Mouse (Mus musculus): ENCODE measurements around the gene Rftn1.

The Rftn1 gene

GRCm38 (mm10) chr17:50020211-50021001, 170.1 kb downstream of the Rftn1 start:
- DNase-seq = peak; percentile 10

- no peak for DNase-seq
Measured at GRCm38 (mm10) chr17:50019819-50020210, 170.7 kb downstream of the Rftn1 start.

GRCm38 (mm10) chr17:50019090-50019489, 171.4 kb downstream of the Rftn1 start:
- no peak for DNase-seq

DNA sequence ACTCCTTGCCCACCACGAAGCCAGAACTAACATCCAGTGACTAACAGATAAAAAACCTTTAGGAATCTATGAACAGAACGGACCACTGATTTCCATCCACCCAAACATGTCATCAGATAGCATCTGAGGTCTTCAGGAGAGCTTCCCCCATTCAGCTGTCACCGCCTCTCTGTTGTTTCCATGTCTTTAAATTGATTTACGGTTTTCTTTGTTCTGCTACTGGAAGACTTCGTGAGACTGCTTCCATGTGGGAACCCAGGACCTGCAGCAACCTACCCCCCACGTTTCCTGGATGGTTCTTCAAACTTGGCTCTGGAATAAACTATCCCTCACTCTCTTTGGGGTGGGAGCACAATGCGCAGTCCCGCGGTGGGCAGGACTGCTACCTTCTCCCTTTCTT, 175.8 kb downstream of the Rftn1 start:
- no peak for DNase-seq

DNA sequence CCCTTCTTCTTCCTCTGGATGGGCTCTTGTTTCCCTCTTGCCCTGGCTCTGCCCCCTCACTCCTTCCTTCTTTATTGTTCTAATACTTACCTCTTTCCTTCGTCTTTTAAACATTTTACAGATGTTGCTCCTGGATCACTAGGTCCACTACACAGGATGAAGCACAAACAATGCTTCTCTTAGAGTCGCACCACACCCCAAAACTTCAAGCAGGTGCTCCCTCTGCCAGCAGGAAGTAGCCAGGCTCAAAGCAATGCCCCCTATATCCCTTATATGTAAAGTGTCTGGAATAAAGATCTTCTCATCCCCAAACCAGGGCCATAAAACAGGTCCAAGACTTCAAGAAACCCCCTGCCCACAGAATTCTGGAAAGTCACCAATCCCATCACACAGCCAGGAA, 176.6 kb downstream of the Rftn1 start:
- no peak for DNase-seq

DNA sequence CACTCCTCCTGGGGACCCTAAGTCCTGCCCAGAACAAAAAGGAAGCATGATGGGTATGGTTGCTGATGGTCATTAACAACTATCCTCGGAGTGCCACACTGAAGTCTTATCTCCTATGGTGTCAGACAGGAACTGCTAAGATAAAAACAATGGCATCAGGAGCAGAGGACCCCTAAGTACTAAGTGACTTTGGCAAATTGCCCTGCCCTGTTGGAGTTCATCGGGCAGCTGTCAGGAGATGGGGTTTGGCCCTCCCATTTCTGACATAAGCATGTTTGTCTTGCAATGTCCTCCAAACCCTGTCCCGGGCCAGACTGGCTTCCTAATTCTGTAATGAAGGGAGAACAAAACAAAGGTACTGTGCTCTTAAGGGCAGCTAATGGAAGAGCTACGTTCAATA, 180.4 kb downstream of the Rftn1 start:
- peak; percentile 23 for DNase-seq

GRCm38 (mm10) chr17:50006721-50007351, 183.6 kb downstream of the Rftn1 start:
- DNase-seq = no peak

GRCm38 (mm10) chr17:50006338-50006720, 184.1 kb downstream of the Rftn1 start:
- no peak for DNase-seq

DNA sequence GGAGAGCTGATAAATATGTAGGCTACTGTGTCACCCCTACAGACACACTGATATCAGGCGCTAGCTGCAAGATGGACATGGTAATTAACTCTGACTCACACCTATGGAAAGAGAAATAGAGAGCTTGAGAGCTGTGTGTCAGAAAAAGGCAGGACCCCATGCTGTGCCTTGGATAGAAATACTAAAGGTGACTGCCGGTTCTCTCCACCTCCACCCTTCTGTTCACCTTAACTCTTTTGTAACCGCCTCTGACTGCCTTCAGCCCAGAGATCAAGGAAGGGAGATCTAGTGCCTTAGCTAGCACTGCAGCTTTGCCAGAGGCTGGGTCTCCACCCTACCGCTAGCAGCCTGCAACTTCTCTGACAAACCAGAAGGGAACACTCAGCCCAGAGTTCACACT, 187.3 kb downstream of the Rftn1 start:
- no peak for DNase-seq

GRCm38 (mm10) chr17:50002171-50002570, 188.3 kb downstream of the Rftn1 start:
- DNase-seq = no peak

DNA sequence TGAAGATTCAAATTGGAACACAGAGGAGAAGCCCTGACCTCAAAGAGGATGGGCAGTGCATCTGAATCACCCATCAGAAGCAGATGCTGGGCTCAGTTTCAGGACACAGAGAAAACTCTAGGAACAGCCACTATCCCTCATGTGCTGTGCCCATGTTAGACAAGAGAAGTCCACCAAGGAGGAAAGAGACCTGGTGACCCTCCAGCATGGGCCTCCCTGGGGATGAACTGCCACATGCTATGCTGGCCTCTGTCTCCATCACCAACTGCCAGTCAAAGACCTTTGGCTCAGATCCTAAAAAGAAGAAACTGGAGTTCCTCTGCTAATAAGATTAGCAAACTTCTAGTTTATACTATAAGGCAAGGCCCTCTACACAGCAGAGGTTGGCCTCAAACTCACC, 188.7 kb downstream of the Rftn1 start:
- DNase-seq = no peak

GRCm38 (mm10) chr17:50000580-50000979, 189.9 kb downstream of the Rftn1 start:
- no peak for DNase-seq

DNA sequence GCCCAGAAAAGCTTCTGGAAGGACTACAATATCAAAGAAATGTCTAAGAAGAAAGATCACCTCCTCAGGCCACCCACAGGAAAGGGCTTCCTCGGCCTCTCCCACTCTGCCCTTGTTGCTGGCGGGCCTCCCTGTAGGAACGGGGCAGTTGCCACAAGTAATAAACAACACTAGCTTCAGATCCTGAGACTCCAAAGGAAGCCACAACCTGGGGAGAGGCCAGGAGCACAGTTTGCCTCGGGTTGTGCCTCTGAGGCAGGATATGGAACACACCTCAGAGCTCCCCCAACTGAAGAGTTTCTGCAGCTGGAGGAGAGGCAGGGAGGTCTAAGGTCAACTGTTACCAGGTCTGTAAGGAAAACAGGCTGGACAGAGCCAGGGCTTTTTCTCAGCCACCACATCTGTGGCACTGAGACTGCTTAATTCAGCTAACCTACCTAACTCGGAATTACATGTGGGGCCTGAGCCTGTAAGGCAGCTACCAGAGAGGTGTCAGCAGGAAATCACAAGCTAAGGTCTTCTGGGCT, 193.8 kb downstream of the Rftn1 start:
- peak; percentile 20 for DNase-seq

- no peak for DNase-seq
Measured at GRCm38 (mm10) chr17:49996097-49996496, 194.4 kb downstream of the Rftn1 start.

- DNase-seq = no peak
Measured at GRCm38 (mm10) chr17:49995226-49995625, 195.2 kb downstream of the Rftn1 start.

DNA sequence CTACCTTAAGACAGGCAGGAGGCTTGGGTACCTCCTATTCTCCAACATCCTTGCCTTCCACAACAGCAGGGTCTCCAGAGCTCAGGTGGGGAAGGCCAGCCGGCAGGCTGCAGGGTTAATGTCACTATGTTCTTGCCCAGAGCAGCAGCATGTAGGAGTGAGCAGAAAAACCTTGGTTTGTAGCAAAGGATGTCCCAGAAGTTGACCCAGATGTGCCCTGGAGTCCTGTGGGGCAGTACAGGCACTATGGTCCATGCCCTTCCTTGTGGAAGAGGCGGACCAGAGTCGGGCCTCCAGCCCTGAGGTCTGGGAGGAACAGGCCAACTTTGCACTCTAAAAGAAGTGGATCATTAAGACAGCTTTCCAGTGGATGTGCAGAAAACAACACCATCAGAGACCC, 196.8 kb downstream of the Rftn1 start:
- no peak for DNase-seq

DNA sequence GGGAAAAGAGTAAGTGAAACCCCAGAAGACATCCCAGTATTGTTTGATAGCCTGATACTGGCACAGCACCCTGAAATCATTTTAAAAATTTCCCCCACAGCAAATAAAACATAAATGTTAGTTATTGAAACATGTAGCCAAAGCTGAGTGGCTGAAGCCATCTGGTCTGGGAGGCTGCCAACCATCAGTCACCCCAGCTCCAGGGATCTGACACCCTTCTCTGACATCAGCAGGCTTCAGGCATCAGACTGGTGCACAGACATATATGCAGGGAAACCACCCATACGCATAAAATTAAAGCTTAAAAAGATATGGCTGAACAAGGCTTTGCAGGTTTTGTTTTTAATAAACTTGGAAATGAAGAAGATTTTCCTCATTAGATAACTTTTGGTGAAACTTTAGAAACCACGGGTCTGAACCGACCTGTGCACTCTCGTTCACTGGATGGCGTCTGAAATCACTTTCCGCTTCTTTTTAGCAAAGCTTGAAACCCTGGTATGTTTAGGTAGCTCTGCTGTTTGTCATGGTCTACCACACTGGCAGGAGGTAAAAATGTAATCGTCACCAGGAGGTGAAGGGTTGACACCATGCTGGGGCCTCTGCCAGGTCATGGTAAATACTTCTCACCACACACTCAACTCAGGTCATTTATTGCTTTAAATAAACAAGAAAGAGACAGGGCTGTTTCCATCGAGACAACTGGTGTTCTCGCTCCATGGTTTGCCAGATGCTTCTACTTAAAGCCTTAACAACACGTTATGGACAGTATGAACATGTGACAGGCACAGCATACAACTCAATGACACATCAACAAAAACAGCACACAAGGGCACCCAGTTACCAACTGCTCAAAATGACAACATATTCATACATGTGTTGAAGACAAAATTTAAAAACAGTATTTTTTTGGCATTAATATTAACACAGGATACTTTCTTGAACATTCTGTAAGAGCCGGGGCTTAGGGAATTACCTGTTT, 197.6 kb downstream of the Rftn1 start:
- peak; percentile 21 for DNase-seq

GRCm38 (mm10) chr17:49989583-49989982, 200.9 kb downstream of the Rftn1 start:
- no peak for DNase-seq

DNA sequence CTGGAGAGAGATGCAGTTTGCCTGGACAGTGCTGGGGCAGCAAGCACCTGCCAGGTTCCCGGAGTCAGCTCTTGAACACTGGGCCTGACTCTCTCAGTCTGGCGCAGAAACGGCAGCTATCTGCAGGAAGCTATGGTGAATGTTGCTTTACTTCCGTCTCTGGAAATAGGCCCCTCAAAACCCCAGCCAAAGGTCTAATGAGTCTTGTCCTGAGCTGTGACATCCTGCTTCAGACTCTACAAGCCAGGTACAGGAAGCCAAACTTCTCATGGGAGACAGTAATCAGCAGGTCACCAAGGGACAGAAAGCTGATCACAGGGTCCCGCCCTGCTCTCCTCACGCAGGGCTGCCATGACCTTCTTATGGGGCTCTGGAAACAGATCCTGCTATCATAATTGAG, 203.4 kb downstream of the Rftn1 start:
- no peak for DNase-seq

DNA sequence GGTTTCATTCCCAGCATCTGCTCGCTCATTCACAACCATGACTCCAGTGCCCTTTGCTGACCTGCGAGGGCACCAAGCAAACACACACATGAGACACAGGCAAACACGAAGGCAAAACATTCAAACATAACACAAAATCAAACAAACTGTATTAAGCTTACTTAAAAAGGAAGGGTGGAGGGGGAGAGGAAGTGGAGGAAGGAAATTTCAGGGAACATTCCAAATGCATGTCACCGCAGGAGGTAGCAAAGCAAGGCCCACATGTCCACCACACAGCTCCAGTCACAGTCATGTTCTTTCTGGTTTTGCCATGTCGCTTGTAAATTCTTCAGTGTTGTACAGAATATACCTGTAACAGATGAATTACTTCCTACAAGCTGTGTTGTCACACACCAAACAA, 207.0 kb downstream of the Rftn1 start:
- DNase-seq = no peak

DNA sequence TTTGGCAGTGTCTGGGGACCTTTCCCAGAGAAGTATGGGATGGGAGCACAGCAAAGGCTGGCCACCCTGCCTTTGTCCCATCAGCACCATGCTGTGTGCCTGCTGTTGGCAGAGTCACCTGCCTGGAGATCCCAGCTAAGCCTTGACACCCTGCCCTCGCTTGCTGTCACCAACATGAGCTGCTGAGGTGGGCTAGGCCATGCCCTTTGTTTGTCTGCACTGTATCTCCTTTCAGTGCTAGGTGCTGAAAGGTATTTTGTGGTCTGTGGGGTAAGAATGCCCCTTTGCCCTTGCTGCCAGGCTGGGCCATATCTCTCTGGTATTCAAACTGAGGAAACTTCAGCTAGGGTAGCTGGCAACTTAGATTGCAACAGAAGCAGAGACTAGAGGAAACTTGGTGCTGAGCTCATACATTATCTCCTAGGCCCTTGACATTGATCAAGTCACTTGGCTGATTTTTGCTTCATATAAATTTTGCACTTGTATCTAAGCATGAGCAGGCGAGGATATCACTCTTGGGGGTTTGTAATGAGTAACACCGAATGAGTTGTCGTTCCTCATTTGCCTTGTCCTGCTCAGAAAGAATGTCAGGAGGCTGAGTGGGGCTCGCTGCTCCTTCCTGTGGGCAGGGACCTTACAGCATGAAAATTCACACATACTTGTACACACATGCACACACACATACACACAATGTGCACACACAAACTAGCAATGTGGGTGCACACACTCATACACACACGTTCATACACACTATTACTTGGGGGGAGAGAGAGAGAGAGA, 207.7 kb downstream of the Rftn1 start:
- no peak for DNase-seq

DNA sequence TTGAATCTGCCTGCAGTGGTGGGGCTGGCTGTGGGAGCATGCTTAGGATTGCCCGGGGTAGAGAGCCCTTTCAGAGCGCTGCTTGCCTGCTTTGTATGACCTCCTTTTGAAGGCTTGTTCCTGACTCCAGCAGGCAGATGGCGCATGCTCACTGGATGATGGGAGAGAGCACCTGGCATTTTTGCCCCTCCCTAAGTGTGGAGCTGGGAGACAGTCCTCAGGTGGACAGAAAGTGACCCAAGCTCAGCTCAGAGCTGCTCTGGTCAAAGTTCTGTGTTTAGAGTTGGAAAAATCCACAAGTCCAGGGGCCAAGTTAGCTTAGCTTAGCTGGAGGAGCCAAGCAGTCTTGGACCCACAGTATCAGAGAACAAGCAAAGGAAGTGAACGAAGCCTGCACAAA, 208.9 kb downstream of the Rftn1 start:
- no peak for DNase-seq

All from lung, postnatal 10 days (tissue).